Mouse (Mus musculus) forebrain, embryonic 10.5 days (tissue): ENCODE results near the gene Dnah14. TPM values are rescaled to one million over a fixed set of nuclear protein-coding genes. Genes with fewer than 3 reads are reported as not detected.
A peak's percentile ranks its signal among the peaks of the same experiment; 100 is the strongest.

ENCODE experiments used
- DNase-seq: peaks from one replicate; pipeline ENCODE4 v3.0.0-alpha.2; 2017; ENCODE audit warnings: low spot score; ENCODE audit errors: extremely low spot score
- H3K27ac ChIP-seq: fragments of 300-500 bp; sonication (generic); 2 replicates; pipeline ENCODE4 v1.5.1; 2016; ENCODE audit warnings: mild to moderate bottlenecking
- H3K27me3 ChIP-seq: fragments of 300-500 bp; sonication (generic); 2 replicates; pipeline ENCODE4 v1.6.1; 2016; ENCODE audit warnings: mild to moderate bottlenecking; ENCODE audit not compliant: poor library complexity, severe bottlenecking
- H3K36me3 ChIP-seq: fragments of 300-500 bp; sonication (generic); replicated peaks from 2 replicates; pipeline ENCODE4 v1.6.1; 2016; ENCODE audit warnings: mild to moderate bottlenecking, moderate library complexity
- H3K4me1 ChIP-seq: fragments of 300-500 bp; sonication (generic); 2 replicates; pipeline ENCODE4 v1.6.1; 2016
- H3K4me3 ChIP-seq: fragments of 300-500 bp; sonication (generic); 2 replicates; pipeline ENCODE4 v1.5.1; 2016; ENCODE audit warnings: mild to moderate bottlenecking, moderate library complexity
- H3K9me3 ChIP-seq: fragments of 300-500 bp; sonication (generic); 2 replicates; pipeline ENCODE4 v1.6.1; 2016; ENCODE audit warnings: mild to moderate bottlenecking, moderate library complexity
- WGBS: fragments of 180-500 bp; shearing (Covaris S2); methylation state at CpG from one replicate; pipeline ENCODE4 v1.1.7; 2016; 5-methylcytosine and 5-hydroxymethylcytosine counted together
- polyA plus RNA-seq: library from polyadenylated mRNA; unstranded; fragments of >200 nt; fragmentation: Nextera tagmentation; extraction: Ambion mirVana; gene quantifications from 2 replicates; pipeline ENCODE4 v1.2.1, GENCODE M21; 2016

Gene Dnah14
- polyA plus RNA-seq, 1 experiment from 2014 or later, result 2.3 TPM

DNA sequence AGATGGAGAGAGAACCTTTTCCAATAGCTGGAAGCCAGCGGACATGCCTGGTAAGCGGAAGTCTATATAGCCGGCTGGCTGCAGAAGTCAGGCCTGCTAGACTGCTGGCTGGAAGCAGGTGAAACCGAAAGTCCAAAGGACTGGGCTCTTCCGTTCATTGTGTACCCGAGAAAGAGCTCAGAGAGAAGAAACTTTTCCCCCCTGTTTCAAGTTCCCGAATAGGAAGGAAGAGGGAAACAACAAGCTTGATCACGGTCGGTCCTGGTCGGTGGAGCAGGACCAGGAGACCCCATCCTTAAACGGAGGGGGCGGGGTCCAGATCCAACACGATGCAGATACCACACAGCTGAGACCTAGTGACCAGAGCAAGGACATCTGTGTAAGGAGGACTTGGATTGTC is 276.1 kb downstream of the Dnah14 start:
- Histone ChIP-seq H3K36me3 (no peaks in the 10 kb centered on the region), H3K9me3 (no peaks in the 10 kb centered on the region), H3K27ac (no peak overlapping the region), H3K4me1 (peaks cover 12% of the 10 kb centered on the region), H3K4me3 (peak overlapping the region; percentile 29; the same call in 1 of the 2 replicates), H3K27me3 (peaks cover 15% of the 10 kb centered on the region; the same call in 1 of the 2 replicates)
- 54% methylated on average over 13 of the region's 13 CpGs for WGBS
- no peak for DNase-seq

DNA sequence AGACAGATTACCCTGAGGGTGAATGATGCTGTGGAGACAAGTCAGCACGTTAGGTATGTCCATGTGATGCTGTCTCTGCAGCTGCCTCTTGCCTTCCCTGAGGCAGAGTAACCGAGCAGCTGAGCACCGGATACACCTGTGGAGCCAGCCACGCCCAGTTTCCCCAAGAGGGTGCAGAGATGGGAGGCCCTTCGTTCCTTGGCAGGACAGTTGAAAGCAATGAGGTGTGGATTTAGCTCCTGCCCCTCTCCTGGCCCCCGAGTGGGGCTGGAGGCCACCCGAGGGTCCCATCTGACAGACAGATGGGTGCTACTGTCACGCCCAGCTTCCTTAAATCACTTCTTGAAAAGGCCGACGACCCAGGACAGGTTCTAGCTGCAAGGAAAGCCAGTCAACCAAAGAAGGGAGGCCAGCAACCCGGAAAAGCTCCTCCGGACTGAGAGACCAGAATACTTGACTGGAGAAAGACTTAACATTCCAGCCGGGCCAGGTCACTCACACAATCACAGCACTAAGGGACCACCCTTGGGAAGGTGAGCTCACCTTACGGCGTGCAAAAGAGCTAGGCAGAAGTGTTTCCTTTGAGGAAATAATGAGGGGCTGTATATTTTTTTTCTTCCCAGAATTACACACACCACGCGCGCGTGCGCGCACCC is 276.9 kb downstream of the Dnah14 start:
- Histone ChIP-seq H3K9me3 (no peaks in the 10 kb centered on the region), H3K27me3 (peaks cover 15% of the 10 kb centered on the region; the same call in 1 of the 2 replicates), H3K27ac (peak overlapping the region; percentile 6; the same call in 1 of the 2 replicates), H3K4me3 (peak overlapping the region; percentile 29; the same call in 1 of the 2 replicates), H3K36me3 (no peaks in the 10 kb centered on the region), H3K4me1 (peaks cover 12% of the 10 kb centered on the region)
- DNase-seq, result no peak
- 13% methylated on average over 21 of the region's 21 CpGs for WGBS

DNA sequence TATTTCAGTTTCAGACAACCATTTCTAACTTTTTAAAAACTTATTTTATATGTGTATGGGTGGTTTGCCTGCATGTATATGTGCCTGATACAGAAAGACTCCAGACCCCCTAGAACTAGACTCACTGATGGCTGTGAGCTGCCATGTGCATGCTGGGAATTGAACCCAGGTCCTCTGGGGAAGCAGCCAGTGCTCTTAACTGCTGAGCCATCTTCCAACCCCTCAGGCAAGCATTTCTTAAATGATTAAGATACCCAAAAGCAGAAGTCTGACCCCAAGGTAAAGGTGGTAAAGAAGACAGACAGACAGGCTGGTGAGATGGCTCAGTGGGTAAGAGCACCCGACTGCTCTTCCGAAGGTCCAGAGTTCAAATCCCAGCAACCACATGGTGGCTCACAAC is 278.5 kb downstream of the Dnah14 start:
- H3K27me3 ChIP-seq, result peaks cover 15% of the 10 kb centered on the region; the same call in 1 of the 2 replicates
- 91% methylated on average over 2 of the region's 2 CpGs for WGBS
- H3K36me3 ChIP-seq, result no peaks in the 10 kb centered on the region

DNA sequence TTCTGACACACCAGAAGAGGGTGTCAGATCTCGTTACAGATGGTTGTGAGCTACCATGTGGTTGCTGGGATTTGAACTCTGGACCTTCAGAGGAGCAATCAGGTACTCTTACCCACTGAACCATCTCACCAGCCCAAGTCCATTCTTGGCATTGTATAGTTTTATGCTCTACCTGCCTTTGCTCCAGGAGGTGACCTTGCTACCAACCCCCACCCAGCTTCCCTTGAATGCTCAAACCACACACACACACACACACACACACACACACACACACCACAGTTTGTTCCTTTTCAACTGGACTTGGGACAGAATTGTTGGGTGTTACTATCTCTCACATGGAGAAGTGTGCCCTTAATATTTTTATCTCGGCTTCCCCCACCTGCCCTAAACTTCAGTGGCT is 280.0 kb downstream of the Dnah14 start:
- Histone ChIP-seq H3K27ac (no peak overlapping the region), H3K36me3 (no peaks in the 10 kb centered on the region), H3K9me3 (no peaks in the 10 kb centered on the region), H3K4me1 (peaks cover 18% of the 10 kb centered on the region), H3K4me3 (no peak overlapping the region), H3K27me3 (peaks cover 15% of the 10 kb centered on the region; the same call in 1 of the 2 replicates)
- WGBS, result 88% methylated on average over 2 of the region's 2 CpGs
- no peak for DNase-seq

More for the DNA sequence above, 278.5 kb downstream of the Dnah14 start:
- DNase-seq, result no peak
- Histone ChIP-seq H3K9me3 (no peaks in the 10 kb centered on the region), H3K27ac (no peak overlapping the region), H3K4me1 (peaks cover 12% of the 10 kb centered on the region), H3K4me3 (no peak overlapping the region)

DNA sequence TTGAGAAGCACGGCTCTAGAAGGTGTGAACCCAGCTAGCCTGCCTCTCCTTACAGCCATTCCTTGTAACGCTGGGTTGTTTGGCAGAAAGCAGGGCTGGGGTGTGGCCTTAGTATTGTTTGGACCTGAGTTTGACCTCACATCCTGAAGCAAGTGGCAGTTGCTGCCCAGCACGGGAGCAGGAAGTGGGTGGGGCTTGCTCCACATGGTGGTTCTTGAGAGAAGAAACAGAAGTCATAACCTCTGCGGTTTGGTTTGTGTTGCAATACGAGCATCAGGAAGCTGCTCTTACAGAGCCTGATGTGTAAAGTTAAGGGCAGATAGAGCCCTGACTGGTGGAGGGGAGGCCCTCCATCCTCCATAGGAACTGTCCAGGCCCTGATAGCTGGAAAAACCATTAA is 284.3 kb downstream of the Dnah14 start:
- DNase-seq, result no peak
- peaks cover 26% of the 10 kb centered on the region for H3K4me1 ChIP-seq
- WGBS, result 48% methylated on average over 5 of the region's 5 CpGs

DNA sequence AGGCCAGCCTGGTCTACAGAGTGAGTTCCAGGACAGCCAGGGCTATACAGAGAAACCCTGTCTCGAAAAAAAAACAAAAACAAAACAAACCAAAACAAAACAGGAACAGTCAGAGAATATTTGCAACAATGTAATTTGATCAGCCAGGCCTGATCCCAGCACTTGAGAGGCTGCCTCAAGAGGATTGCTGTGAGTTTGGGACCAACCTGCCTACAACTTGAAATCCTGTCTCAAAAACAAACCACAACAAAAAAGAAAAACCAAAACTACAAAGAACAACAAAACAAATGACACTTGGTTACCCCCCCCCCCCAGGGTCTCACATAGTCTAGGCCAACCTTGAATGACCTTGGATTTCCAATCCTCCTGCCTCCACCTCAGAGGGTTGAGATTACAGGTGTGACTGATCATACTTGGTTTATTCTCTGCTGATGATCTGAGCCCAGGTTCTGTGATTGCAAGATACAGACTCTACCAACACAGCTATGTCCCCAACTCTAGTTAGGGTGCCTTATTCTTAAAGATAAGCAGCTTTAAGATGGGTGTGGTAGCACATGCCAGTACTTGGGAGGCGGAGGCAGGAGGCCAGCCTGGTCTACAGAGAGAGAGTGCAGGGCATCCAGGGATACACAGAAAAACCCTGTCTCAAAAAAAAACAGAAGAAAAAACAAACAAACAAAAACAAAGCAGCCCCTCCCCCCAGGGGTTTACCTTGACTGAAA is 285.0 kb downstream of the Dnah14 start:
- Histone ChIP-seq H3K27me3 (no peaks in the 10 kb centered on the region), H3K9me3 (no peaks in the 10 kb centered on the region), H3K36me3 (no peaks in the 10 kb centered on the region), H3K27ac (no peak overlapping the region), H3K4me1 (peaks cover 26% of the 10 kb centered on the region), H3K4me3 (no peak overlapping the region)
- DNase-seq, result no peak
- WGBS, result 83% methylated on average over 2 of the region's 2 CpGs

More for the DNA sequence above, 284.3 kb downstream of the Dnah14 start:
- Histone ChIP-seq H3K27me3 (no peaks in the 10 kb centered on the region), H3K4me3 (no peak overlapping the region), H3K9me3 (no peaks in the 10 kb centered on the region), H3K36me3 (no peaks in the 10 kb centered on the region), H3K27ac (no peak overlapping the region)

DNA sequence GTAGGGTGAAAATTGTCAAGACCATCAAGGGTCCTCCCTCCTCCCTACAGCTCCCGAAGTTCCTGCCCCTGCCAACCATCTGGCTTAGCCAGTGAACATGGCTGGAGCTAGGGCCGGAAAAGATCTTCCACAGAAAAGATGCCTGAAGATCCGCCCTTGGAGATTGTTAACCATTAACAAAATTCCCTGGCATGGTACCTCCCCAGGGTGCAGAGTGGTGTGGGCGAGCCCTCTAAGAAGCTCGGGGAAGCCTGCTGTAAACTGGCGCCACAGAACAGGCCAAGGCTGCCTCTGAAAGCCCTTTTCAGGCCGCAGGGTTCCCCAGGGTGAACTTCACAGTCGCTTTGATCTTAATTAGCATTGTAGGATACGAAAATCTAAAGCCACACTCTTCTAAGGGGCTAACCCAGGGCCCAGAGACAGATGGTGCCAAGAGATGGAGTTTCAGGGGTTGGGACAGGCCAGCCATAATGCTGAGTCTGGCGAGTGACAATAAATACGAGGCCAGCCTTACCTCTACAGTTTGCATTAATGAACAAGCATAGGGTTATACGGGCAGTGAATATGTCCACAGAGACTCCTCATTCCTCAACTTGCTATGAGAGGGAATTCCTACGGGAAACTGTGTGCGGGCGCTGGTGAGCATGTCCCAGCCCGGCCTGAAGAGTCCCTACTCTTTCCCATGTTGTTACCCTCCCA is 286.5 kb downstream of the Dnah14 start:
- H3K27ac ChIP-seq, result peak overlapping the region; percentile 46; the same call in 1 of the 2 replicates
- DNase-seq, result no peak
- WGBS, result 66% methylated on average over 16 of the region's 16 CpGs

DNA sequence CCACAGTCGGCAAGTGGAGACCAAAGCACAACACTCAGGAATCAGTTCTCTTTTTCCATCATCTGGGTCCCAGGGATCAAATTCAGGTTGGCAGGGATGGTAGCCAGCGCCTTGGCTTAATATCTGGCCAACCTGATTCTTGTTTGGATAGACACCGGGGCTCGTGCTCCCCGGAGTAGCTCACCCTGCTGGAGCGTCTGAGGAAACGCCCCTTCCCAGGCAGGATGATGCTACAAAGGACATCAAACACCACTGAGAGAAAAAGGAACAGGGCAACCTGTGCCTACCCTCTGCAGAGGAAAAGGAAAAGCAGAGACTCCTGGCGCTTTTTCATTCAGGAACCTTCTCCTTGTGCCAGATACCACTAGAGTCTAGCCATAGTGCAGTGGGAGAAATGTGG is 287.1 kb downstream of the Dnah14 start:
- 47% methylated on average over 8 of the region's 8 CpGs for WGBS
- no peaks in the 10 kb centered on the region for H3K27me3 ChIP-seq
- no peak for DNase-seq

More for the DNA sequence above, 286.5 kb downstream of the Dnah14 start:
- H3K9me3 ChIP-seq, result 0 out of 2 replicates have a peak, but pooled peaks cover under 1% of the 10 kb centered on the region
- peaks cover 26% of the 10 kb centered on the region for H3K4me1 ChIP-seq
- H3K4me3 ChIP-seq, result no peak overlapping the region
- H3K27me3 ChIP-seq, result no peaks in the 10 kb centered on the region
- H3K36me3 ChIP-seq, result no peaks in the 10 kb centered on the region

More for the DNA sequence above, 287.1 kb downstream of the Dnah14 start:
- Histone ChIP-seq H3K4me3 (no peak overlapping the region), H3K9me3 (0 out of 2 replicates have a peak, but pooled peaks cover 2% of the 10 kb centered on the region), H3K27ac (no peak overlapping the region), H3K4me1 (peaks cover 26% of the 10 kb centered on the region), H3K36me3 (no peaks in the 10 kb centered on the region)

Other genes starting within 250 kb of the Dnah14 start
- gene Cnih3, start 223.9 kb upstream of the Dnah14 start, polyA plus RNA-seq, result 0.95 and 1.3 TPM in 2 replicates
- 0.09 TPM in 1 of 2 replicates, not detected in the other for gene Ccdc121, start 65.1 kb upstream of the Dnah14 start, polyA plus RNA-seq